Mouse (Mus musculus) embryo, embryonic 10 days (tissue): ENCODE measurements around the gene Birc7.

Experiments
- DNase-seq: peaks from one replicate; pipeline ENCODE4 v3.0.0-alpha.2; 2015; ENCODE audit warnings: low spot score

Birc7 gene

DNA sequence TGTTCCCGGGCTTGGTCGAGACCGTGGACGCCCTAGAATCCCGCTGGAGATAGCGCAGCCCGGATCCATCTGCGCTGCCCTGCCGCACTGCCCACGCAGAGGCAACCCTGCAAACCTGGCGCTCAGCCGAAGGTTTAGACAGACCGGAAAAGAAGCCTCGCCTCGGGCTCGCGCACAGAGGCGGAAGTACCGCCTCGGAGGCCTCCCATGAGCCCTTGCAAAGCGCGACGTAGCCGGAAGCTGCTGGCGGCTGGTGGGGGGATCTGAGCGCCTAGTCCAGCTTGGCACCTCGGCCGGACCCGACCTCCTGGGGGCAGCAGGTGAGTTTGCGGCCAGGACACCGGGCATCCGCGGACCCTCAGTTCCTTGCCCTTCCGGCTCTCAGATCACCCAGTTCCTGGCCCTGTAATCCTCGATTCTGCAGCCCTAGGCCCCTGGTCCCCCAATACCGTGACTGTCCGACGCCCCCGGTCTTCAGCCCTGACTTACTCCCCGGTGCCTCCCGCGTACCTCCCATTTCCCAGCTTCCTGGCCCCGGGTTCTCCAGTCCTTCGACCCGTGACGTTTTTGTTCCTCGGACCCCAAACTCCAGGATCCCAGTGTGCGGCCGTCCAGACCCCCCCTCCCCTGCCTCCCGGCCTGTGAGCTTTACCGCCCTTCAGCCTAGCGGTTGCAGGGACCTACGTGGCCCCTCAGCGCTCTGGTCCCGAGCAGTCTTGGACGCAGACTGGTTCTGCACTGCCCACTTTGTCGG is 38.4 kb downstream of the Birc7 start, which contains the start of gene Arfgap1:
Arfgap1 (plus strand) TSS at position 216 of the 754 bp plus-strand sequence.
- peak; percentile 92 for DNase-seq

DNA sequence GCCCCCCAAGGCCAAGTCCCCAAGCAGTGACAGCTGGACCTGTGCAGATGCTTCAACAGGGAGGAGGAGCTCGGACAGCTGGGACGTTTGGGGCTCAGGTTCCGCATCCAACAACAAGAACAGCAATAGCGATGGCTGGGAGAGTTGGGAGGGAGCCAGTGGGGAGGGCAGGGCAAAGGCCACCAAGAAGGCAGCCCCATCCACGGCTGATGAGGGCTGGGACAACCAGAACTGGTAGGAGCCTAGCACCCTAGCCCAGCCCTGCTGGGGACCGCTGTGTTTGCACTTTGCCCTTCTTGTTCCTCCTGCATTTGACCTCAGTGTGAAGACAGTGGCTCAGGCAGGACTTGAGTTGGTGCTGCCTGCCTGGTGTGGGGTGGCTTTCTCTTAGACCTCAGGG is 52.3 kb downstream of the Birc7 start:
- DNase-seq, result no peak
